Mouse (Mus musculus): Measurements from ENCODE around the gene Osm.

The Osm gene

GRCm38 (mm10) chr11:4238167-4238566 lies 1.9 kb downstream of the Osm start:
- no peak for DNase-seq (ENCODE audit: low read depth, low spot score)

GRCm38 (mm10) chr11:4239691-4240090 lies 3.5 kb downstream of the Osm start:
- DNase-seq (ENCODE audit: low read depth, low spot score), result no peak

GRCm38 (mm10) chr11:4240151-4240550 lies 3.9 kb downstream of the Osm start:
- DNase-seq (ENCODE audit: low read depth, low spot score), result no peak

GRCm38 (mm10) chr11:4241180-4241579 lies 5.0 kb downstream of the Osm start:
- no peak for DNase-seq (ENCODE audit: low read depth, low spot score)

GRCm38 (mm10) chr11:4246126-4246525 lies 9.9 kb downstream of the Osm start:
- DNase-seq (ENCODE audit: low read depth, low spot score), result no peak

GRCm38 (mm10) chr11:4246623-4247022 lies 10.4 kb downstream of the Osm start:
- no peak for DNase-seq (ENCODE audit: low read depth, low spot score)

- no peak for DNase-seq (ENCODE audit: low read depth, low spot score)
Measured at GRCm38 (mm10) chr11:4247201-4247959, 11.2 kb downstream of the Osm start.

GRCm38 (mm10) chr11:4249151-4249550 lies 12.9 kb downstream of the Osm start:
- DNase-seq (ENCODE audit: low read depth, low spot score), result no peak

- DNase-seq (ENCODE audit: low read depth, low spot score), result no peak
Measured at GRCm38 (mm10) chr11:4250290-4250689, 14.1 kb downstream of the Osm start.

- no peak for DNase-seq (ENCODE audit: low read depth, low spot score)
Measured at GRCm38 (mm10) chr11:4251376-4251775, 15.2 kb downstream of the Osm start.

- no peak for DNase-seq (ENCODE audit: low read depth, low spot score)
Measured at GRCm38 (mm10) chr11:4252886-4253285, 16.7 kb downstream of the Osm start.

- no peak for DNase-seq (ENCODE audit: low read depth, low spot score)
Measured at GRCm38 (mm10) chr11:4256846-4257607, 20.8 kb downstream of the Osm start, which contains the start of gene Lif. Gene Lif, plus strand, starts transcription at chr11:4257557.

GRCm38 (mm10) chr11:4257756-4258155 lies 21.5 kb downstream of the Osm start:
- no peak for DNase-seq (ENCODE audit: low read depth, low spot score)

- DNase-seq (ENCODE audit: low read depth, low spot score), result peak; percentile 89
Measured at GRCm38 (mm10) chr11:4258657-4259082, 22.4 kb downstream of the Osm start.

GRCm38 (mm10) chr11:4260463-4261187 lies 24.4 kb downstream of the Osm start:
- no peak for DNase-seq (ENCODE audit: low read depth, low spot score)

GRCm38 (mm10) chr11:4261188-4261494 lies 24.9 kb downstream of the Osm start:
- peak; percentile 49 for DNase-seq (ENCODE audit: low read depth, low spot score)

- peak; percentile 23 for DNase-seq (ENCODE audit: low read depth, low spot score)
Measured at GRCm38 (mm10) chr11:4261969-4262368, 25.7 kb downstream of the Osm start.

- DNase-seq (ENCODE audit: low read depth, low spot score), result no peak
Measured at GRCm38 (mm10) chr11:4262847-4263246, 26.6 kb downstream of the Osm start.

- no peak for DNase-seq (ENCODE audit: low read depth, low spot score)
Measured at GRCm38 (mm10) chr11:4263296-4263695, 27.1 kb downstream of the Osm start.

- no peak for DNase-seq (ENCODE audit: low read depth, low spot score)
Measured at GRCm38 (mm10) chr11:4264066-4264465, 27.8 kb downstream of the Osm start.

GRCm38 (mm10) chr11:4266271-4267201 lies 30.3 kb downstream of the Osm start:
- DNase-seq (ENCODE audit: low read depth, low spot score), result peak; percentile 26

Data from mesoderm, embryonic 11.5 days (tissue).